Mouse (Mus musculus) embryonic facial prominence, embryonic 14.5 days (tissue): ENCODE measurements around the gene Vstm4. TPM values are rescaled to one million over a fixed set of nuclear protein-coding genes. Genes with fewer than 3 reads are reported as not detected.

Experiments used
- ATAC-seq: fragments of 200-750 bp; cut with Nextera tagmentation; 2 replicates; pipeline ENCODE4 v1.8.0; 2017; ENCODE audit warnings: low read depth, moderate number of reproducible peaks, moderate TSS enrichment
- DNase-seq: peaks from one replicate; pipeline ENCODE4 v3.0.0-alpha.2; 2015; ENCODE audit warnings: low spot score
- H3K27ac ChIP-seq: fragments of 300-500 bp; sonication (generic); replicated peaks from 2 replicates; pipeline ENCODE4 v1.5.1; 2014; ENCODE audit warnings: low read depth, mild to moderate bottlenecking, low read length, moderate library complexity
- H3K27me3 ChIP-seq: fragments of 300-500 bp; sonication (generic); replicated peaks from 2 replicates; pipeline ENCODE4 v1.6.1; 2014; ENCODE audit warnings: low read length; ENCODE audit not compliant: control insufficient read depth, insufficient read depth
- H3K36me3 ChIP-seq: fragments of 300-500 bp; sonication (generic); 2 replicates; pipeline ENCODE4 v1.6.1; 2014; ENCODE audit warnings: low read length, mixed read lengths; ENCODE audit not compliant: control insufficient read depth, insufficient read depth
- H3K4me1 ChIP-seq: fragments of 300-500 bp; sonication (generic); 2 replicates; pipeline ENCODE4 v1.6.1; 2014; ENCODE audit warnings: antibody characterized with exemption, low read length; ENCODE audit not compliant: control insufficient read depth, insufficient read depth
- H3K4me2 ChIP-seq: fragments of 300-500 bp; sonication (generic); 2 replicates; pipeline ENCODE4 v1.6.1; 2014; ENCODE audit warnings: low read depth, mild to moderate bottlenecking, low read length, moderate library complexity, mixed read lengths
- H3K4me3 ChIP-seq: fragments of 300-500 bp; sonication (generic); 2 replicates; pipeline ENCODE4 v1.5.1; 2014; ENCODE audit warnings: low read depth, mild to moderate bottlenecking, low read length
- H3K9ac ChIP-seq: fragments of 300-500 bp; sonication (generic); 2 replicates; pipeline ENCODE4 v1.6.1; 2014; ENCODE audit warnings: low read depth, mild to moderate bottlenecking, low read length, moderate library complexity, mixed read lengths
- H3K9me3 ChIP-seq: fragments of 300-500 bp; sonication (generic); 2 replicates; pipeline ENCODE4 v1.6.1; 2016; ENCODE audit warnings: low read length; ENCODE audit not compliant: control insufficient read depth
- WGBS: fragments of 180-500 bp; shearing (Covaris S2); extraction: QIAGEN DNeasy Blood & Tissue Kit; methylation state at CpG from one replicate; pipeline ENCODE4 v1.1.7; 2014; 5-methylcytosine and 5-hydroxymethylcytosine counted together
- polyA plus RNA-seq: library from polyadenylated mRNA; unstranded; fragments of >200 nt; fragmentation: Nextera tagmentation; extraction: Ambion mirVana; gene quantifications from 2 replicates; pipeline ENCODE4 v1.2.1, GENCODE M21; 2014

The Vstm4 gene
- polyA plus RNA-seq, 1 experiment from 2014 or later: 40.2 TPM

DNA sequence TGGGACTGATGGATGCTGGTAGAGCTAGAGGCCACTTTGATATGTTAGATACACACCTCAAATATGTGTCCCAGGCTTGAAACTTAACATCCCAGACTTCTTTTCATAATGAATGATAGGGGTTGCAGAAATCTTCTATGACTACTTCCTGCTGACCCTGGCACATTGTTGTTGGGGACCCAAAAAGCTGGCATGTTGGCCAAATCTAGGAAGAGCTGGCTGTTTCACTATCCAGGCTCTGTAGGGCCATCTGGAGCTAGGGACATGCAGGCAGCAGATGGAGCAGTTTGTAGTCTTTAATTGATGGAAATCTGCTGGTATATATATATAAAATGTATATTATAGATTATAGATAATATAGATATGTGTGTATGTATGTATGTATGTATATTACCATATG lies 14.5 kb upstream of the Vstm4 start:
- H3K9ac ChIP-seq: no peak overlapping the region
- no peak overlapping the region for H3K4me2 ChIP-seq
- H3K9me3 ChIP-seq: no peaks in the 10 kb centered on the region
- H3K36me3 ChIP-seq: no peaks in the 10 kb centered on the region
- no peaks in the 10 kb centered on the region for H3K4me1 ChIP-seq
- DNase-seq: no peak
- no peaks in the 10 kb centered on the region for H3K27me3 ChIP-seq
- no peak overlapping the region for H3K27ac ChIP-seq
- no peak overlapping the region for H3K4me3 ChIP-seq
- ATAC-seq: no peak

DNA sequence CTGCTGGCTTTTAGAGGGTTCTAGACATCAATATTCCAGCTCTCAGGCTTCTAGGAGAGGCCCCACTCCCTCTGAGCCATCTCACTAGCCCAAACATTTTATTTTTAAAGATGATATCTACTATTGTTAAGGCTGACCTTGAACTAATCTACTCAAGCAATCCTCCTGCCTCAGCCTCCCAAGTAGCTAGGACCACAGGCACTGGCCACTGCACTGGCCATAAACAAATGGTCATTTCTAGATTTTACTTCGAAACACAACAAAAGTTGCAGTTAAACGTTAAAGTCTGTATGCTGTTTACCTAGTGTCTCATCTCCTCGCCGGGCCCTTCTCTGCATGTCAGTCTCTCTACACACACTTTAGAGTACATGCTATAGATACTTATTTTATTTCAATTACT lies 2.5 kb upstream of the Vstm4 start:
- Histone ChIP-seq H3K9ac (no peak overlapping the region), H3K9me3 (no peaks in the 10 kb centered on the region), H3K4me3 (no peak overlapping the region), H3K27ac (no peak overlapping the region), H3K4me2 (no peak overlapping the region), H3K4me1 (peaks cover 7% of the 10 kb centered on the region), H3K36me3 (no peaks in the 10 kb centered on the region), H3K27me3 (0 out of 2 replicates have a peak, but pooled peaks cover 3% of the 10 kb centered on the region)
- no peak for DNase-seq
- WGBS: 86% methylated on average over 4 of the region's 4 CpGs
- ATAC-seq: no peak

DNA sequence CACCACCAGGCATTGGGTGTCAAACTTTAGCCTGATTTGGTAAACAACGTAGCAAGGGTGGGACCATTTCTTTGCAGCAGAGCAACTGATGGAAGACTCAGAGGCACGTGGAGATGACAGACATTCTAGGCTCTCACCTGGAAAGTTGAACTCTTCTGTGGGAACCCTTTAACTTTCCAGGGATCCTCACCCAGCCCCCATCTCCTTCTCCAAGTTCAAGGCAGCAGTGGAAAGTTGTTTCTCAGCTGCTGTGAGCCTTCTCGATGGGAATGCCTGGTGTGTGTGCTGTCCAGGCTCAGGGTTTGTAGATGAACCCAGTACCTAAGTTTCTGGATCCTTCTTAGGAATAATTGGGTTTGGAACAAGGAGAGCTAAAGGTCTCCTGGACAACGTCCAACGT lies 310 bp upstream of the Vstm4 start:
- Histone ChIP-seq H3K4me1 (peaks cover 15% of the 10 kb centered on the region), H3K27ac (no peak overlapping the region; the same call in 1 of the 2 replicates), H3K36me3 (no peaks in the 10 kb centered on the region), H3K27me3 (0 out of 2 replicates have a peak, but pooled peaks cover 3% of the 10 kb centered on the region), H3K9me3 (no peaks in the 10 kb centered on the region), H3K4me2 (peak overlapping the region; percentile 84), H3K4me3 (peak overlapping the region; percentile 64), H3K9ac (peak overlapping the region; percentile 87)
- DNase-seq: no peak
- no peak for ATAC-seq
- WGBS: 35% methylated on average over 5 of the region's 5 CpGs

DNA sequence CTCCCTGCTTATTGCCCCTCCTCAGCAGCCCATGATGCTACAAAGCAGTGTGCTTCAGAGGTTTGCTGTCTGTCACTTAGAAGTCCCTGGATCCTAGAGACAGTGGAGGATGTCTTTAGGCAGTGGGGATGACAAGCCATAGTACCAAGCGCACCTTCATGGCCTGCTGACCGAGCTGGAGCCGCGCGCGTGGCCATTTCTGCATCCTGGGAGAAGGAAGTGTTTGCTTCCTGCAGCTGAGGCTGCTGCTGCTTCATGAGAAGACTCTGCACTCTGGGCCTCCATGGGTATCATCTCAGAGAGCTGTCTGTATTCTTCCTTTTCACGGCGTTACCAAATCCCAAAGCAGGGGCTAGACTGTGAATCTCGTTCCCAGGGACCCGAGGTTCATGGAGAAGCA lies 1.8 kb downstream of the Vstm4 start:
- no peak overlapping the region for H3K27ac ChIP-seq
- DNase-seq: no peak
- ATAC-seq: no peak

DNA sequence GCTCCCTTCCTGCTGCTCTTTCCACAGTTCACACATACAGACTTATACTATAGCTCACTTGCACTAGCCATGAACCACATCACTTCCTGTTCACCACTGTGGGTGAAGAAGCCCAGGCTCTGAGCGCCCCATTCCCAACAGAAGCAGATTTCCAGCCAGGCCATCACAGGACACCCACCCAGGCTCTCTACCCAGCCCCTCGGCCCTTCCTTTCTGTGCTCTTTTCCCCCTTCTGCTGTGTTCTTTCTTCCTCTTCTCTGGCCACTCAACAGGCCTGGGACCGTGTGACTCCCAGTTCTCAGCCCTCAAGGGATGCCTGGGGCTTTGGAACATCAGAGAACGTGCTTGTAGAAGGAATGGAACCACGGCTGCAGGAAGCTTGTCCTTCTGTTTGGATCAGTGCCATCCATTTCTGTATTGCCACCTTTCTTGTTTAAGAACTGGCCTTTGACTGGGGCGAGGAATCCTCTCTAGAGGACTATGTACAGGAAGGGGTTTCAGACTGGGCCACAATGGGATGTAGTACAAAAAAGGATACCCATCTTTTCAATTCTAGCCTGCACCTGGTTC lies 2.5 kb downstream of the Vstm4 start:
- 0 out of 2 replicates have a peak, but pooled peaks cover 3% of the 10 kb centered on the region for H3K27me3 ChIP-seq
- no peak overlapping the region for H3K4me2 ChIP-seq
- DNase-seq (no peak), ATAC-seq (no peak)
- 68% methylated on average over 6 of the region's 6 CpGs for WGBS
- no peaks in the 10 kb centered on the region for H3K36me3 ChIP-seq
- no peak overlapping the region for H3K27ac ChIP-seq
- H3K4me3 ChIP-seq: no peak overlapping the region
- no peak overlapping the region for H3K9ac ChIP-seq
- H3K9me3 ChIP-seq: no peaks in the 10 kb centered on the region
- H3K4me1 ChIP-seq: peaks cover 21% of the 10 kb centered on the region

More for the DNA sequence above, 1.8 kb downstream of the Vstm4 start:
- Histone ChIP-seq H3K9ac (no peak overlapping the region), H3K4me2 (no peak overlapping the region), H3K4me1 (peaks cover 21% of the 10 kb centered on the region), H3K27me3 (0 out of 2 replicates have a peak, but pooled peaks cover 3% of the 10 kb centered on the region), H3K4me3 (no peak overlapping the region), H3K9me3 (no peaks in the 10 kb centered on the region), H3K36me3 (no peaks in the 10 kb centered on the region)
- 92% methylated on average over 10 of the region's 10 CpGs for WGBS

DNA sequence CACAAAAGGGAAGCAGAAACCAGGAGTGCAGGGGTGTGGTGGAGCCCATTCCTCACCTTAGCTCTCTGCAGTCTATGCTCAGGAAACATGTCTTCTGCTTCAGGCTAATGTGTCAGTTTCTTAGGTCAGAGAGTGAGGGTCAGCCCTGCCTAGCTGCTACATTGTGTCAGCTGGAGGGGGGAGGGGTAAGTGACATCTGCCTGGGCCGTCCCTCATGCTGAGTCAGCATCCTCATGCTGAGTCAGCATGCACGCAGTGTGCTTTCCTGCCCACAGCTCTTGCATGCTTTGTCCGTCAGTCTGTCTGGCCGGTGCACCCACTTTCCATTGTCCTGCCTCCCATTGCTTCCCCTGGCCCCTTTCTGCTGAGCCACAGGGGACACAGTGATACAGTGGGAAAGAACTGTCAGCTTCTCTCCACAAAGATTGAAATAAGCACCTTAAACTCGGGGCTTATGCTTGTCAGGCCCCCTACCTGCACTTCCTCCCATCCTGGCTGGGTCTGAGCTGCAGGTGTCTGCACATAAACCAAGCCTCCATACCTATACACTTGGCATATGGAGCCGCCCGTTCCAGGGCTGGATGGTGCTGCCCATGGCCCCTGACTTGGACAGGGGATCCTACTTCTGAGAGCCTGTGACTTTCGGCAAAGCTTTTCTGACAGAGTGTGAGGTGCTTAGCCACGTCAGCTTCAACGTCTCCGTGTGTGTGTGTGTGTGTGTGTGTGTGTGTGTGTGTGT lies 3.4 kb downstream of the Vstm4 start:
- Histone ChIP-seq H3K4me3 (no peak overlapping the region), H3K4me2 (no peak overlapping the region), H3K9me3 (no peaks in the 10 kb centered on the region), H3K4me1 (peaks cover 21% of the 10 kb centered on the region), H3K27ac (no peak overlapping the region), H3K27me3 (0 out of 2 replicates have a peak, but pooled peaks cover 3% of the 10 kb centered on the region), H3K9ac (no peak overlapping the region), H3K36me3 (0 out of 2 replicates have a peak, but pooled peaks cover 5% of the 10 kb centered on the region)
- 66% methylated on average over 10 of the region's 11 CpGs for WGBS
- ATAC-seq: no peak
- DNase-seq: no peak

DNA sequence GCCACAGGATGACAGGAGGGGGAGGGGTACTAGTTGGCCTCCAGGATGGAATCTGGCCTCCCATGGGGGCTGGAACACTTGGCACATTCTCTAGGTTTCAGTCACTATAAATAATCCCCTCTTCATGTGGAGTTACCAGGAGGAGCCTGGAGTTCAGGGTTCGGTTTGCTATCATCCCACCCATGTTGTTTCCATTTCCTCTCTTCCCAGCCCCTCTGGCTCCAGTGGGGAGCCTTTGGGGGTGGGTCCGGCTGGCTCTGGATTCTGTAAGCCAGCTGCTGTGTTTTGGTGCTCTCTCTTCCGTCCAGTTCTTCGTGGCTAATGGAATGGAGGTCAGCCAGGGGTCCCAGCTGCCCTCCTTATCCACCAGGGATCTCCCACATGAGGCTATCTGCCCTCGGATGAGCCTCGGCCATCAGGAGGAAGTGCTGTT lies 4.6 kb downstream of the Vstm4 start:
- H3K9ac ChIP-seq: no peak overlapping the region
- no peak overlapping the region for H3K4me2 ChIP-seq
- no peaks in the 10 kb centered on the region for H3K9me3 ChIP-seq
- DNase-seq (peak; percentile 87), ATAC-seq (peak; percentile 58)
- H3K4me3 ChIP-seq: no peak overlapping the region
- no peaks in the 10 kb centered on the region for H3K27me3 ChIP-seq
- WGBS: 14% methylated on average over 6 of the region's 6 CpGs
- H3K36me3 ChIP-seq: 0 out of 2 replicates have a peak, but pooled peaks cover 5% of the 10 kb centered on the region
- H3K27ac ChIP-seq: no peak overlapping the region; the same call in 1 of the 2 replicates
- H3K4me1 ChIP-seq: peaks cover 21% of the 10 kb centered on the region

DNA sequence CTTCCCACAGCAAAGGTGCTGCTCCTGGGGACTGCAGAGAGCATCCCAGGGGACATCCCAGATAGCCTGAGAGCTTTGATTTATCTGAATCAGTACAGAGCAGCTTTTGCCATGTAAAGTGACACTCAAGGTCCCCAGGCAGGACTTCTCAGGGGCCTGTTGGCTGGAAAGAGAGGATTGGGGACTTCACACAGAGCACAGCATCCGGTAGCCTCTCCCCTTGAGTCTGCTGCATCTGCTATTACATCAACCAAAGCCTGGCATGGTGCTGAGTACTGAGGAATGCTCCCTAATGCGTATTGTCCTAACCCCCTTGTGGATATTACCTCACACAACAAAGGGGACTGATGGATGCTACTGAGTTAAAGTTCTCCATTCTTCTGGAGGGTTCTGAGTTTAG lies 5.1 kb downstream of the Vstm4 start:
- Histone ChIP-seq H3K9ac (no peak overlapping the region), H3K36me3 (0 out of 2 replicates have a peak, but pooled peaks cover 5% of the 10 kb centered on the region), H3K4me1 (peaks cover 21% of the 10 kb centered on the region), H3K4me3 (no peak overlapping the region), H3K27ac (no peak overlapping the region; the same call in 1 of the 2 replicates), H3K27me3 (no peaks in the 10 kb centered on the region), H3K4me2 (no peak overlapping the region), H3K9me3 (no peaks in the 10 kb centered on the region)
- 34% methylated on average over 2 of the region's 2 CpGs for WGBS
- ATAC-seq (0 out of 2 replicates have a peak, but pooled peaks have one; percentile 22), DNase-seq (no peak)
